In the genomic region with DNA sequence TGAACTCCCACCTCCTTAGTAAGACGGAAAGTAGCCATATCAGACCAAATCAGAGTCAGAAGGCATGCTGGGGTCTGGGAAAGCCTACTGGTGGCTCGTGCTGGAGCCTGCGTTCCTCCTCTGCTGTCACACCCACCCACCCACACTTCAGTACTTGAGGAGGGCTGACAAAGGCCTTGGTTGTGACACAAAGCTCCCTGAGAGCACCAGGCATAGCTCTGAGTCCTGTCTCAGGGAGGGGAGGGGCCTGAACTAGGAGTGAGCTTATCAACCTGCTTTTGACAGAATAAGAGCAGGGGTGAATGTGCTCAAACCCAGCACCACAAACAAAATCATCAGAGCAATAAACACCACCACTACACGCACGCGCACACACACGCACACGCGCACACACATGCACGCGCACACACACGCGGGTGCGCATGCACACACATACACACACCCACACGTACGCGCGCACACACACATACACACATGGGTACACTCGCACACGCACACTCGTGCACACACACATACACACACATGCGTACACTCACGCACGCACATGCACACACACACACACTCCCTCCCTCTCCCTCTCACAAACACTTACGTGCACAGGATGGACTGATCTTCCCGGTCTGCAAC, we compare ENCODE assay signal across 19 mouse cellular contexts. TPM values are rescaled to one million over a fixed set of nuclear protein-coding genes. Genes with fewer than 3 reads are reported as not detected.
A peak's percentile ranks its signal among the peaks of the same experiment; 100 is the strongest.
DNase-seq lines count a peak whose midpoint lies in the region; ATAC-seq and TF ChIP-seq lines count a peak whose summit lies in the region.
"Had no signal": no experiment of that assay in that cellular context is flagged by ENCODE, and none has a peak within 500 bp of the region (broad histone marks: within the 10 kb centered on the region; RNA-seq: fewer than 3 reads in every experiment).

No protein-coding gene starts in this region.

- 88% methylated on average over 26 of the region's 26 CpGs for WGBS in heart, embryonic 12.5 days
- 93% methylated on average over 26 of the region's 26 CpGs for WGBS in kidney, embryonic 16.5 days
- 95% methylated on average over 26 of the region's 26 CpGs for WGBS in intestine, embryonic 16.5 days

- no peak for DNase-seq in heart, adult 9 months (ENCODE audit: low spot score in 2 of 2)
- DNase-seq in kidney, postnatal 4 days: no peak
- DNase-seq in G1E (ENCODE audit: low spot score): no peak
- no peak for DNase-seq in layer of hippocampus, postnatal 25 days (ENCODE audit: extremely low spot score in 1 of 2, low spot score in 1 of 2)
- DNase-seq in layer of hippocampus, postnatal 14 days (ENCODE audit: low spot score in 2 of 2): no peak
- DNase-seq: cerebellum, adult 11 months; cerebellum, postnatal 25 days; kidney, adult 8-10 months; layer of hippocampus, postnatal 36 days; lung, postnatal 10 days; thymus, postnatal 25 days had no signal

- peaks cover 64% of the 10 kb centered on the region for H3K36me3 ChIP-seq in heart, embryonic 12.5 days
- H3K36me3 ChIP-seq in kidney, embryonic 16.5 days (ENCODE audit: insufficient read depth, low read length): peaks cover 49% of the 10 kb centered on the region
- H3K36me3 ChIP-seq in G1E (replicated peaks): peaks cover 99% of the 10 kb centered on the region
- H3K36me3 ChIP-seq in intestine, embryonic 16.5 days (ENCODE audit: control insufficient read depth, insufficient read depth, low read length): peaks cover 24% of the 10 kb centered on the region

- H3K4me3 ChIP-seq in heart, embryonic 12.5 days: no peak overlapping the region
- no peak overlapping the region for H3K4me3 ChIP-seq in kidney, embryonic 16.5 days (ENCODE audit: low read length)
- peak overlapping the region; percentile 20; the same call in 1 of the 2 replicates for H3K4me3 ChIP-seq in G1E (ENCODE audit: low read depth, low read length)
- no peak overlapping the region for H3K4me3 ChIP-seq in intestine, embryonic 16.5 days (ENCODE audit: low read length)
- H3K4me3 ChIP-seq: neural tube, embryonic 15.5 days had no signal

- peak overlapping the region; percentile 100 for H3K27ac ChIP-seq in heart, embryonic 12.5 days (ENCODE audit: poor library complexity, severe bottlenecking)
- peak overlapping the region; percentile 99; the same call in 1 of the 2 replicates for H3K27ac ChIP-seq in kidney, embryonic 16.5 days (ENCODE audit: low read length)
- peak overlapping the region; percentile 14 for H3K27ac ChIP-seq in intestine, embryonic 16.5 days (ENCODE audit: low read length)
- H3K27ac ChIP-seq: liver, embryonic 14.5 days; neural tube, embryonic 15.5 days had no signal

- no peaks in the 10 kb centered on the region for H3K9me3 ChIP-seq in heart, embryonic 12.5 days (replicated peaks)
- H3K9me3 ChIP-seq in kidney, embryonic 16.5 days (ENCODE audit: low read length): no peaks in the 10 kb centered on the region
- H3K9me3 ChIP-seq in G1E (replicated peaks): no peaks in the 10 kb centered on the region
- H3K9me3 ChIP-seq in intestine, embryonic 16.5 days (ENCODE audit: control insufficient read depth, low read length): no peaks in the 10 kb centered on the region
- H3K9me3 ChIP-seq: neural tube, embryonic 15.5 days had no signal

- TF ChIP-seq CTCF in G1E (IDR thresholded peaks at IDR 0.05; ENCODE audit: low read depth, low read length): no peak

- peak overlapping the region; percentile 9 for H3K9ac ChIP-seq in heart, embryonic 12.5 days
- no peak overlapping the region for H3K9ac ChIP-seq in kidney, embryonic 16.5 days (replicated peaks; ENCODE audit: low read length)
- no peak overlapping the region for H3K9ac ChIP-seq in intestine, embryonic 16.5 days (ENCODE audit: low read depth, low read length)
- H3K9ac ChIP-seq: liver, embryonic 14.5 days; neural tube, embryonic 15.5 days had no signal

- no peaks in the 10 kb centered on the region for H3K27me3 ChIP-seq in heart, embryonic 12.5 days (replicated peaks)
- no peaks in the 10 kb centered on the region for H3K27me3 ChIP-seq in kidney, embryonic 16.5 days (ENCODE audit: insufficient read depth, low read length)
- no peaks in the 10 kb centered on the region for H3K27me3 ChIP-seq in G1E (ENCODE audit: insufficient read depth, low read length)
- no peaks in the 10 kb centered on the region for H3K27me3 ChIP-seq in intestine, embryonic 16.5 days (replicated peaks; ENCODE audit: control insufficient read depth, insufficient read depth, low read length)
- H3K27me3 ChIP-seq: neural tube, embryonic 15.5 days had no signal

- H3K4me2 ChIP-seq in heart, embryonic 12.5 days: no peak overlapping the region
- H3K4me2 ChIP-seq in kidney, embryonic 16.5 days (replicated peaks; ENCODE audit: low read depth, low read length): no peak overlapping the region
- no peak overlapping the region for H3K4me2 ChIP-seq in intestine, embryonic 16.5 days (ENCODE audit: low read depth, low read length)
- H3K4me2 ChIP-seq: midbrain, embryonic 11.5 days; neural tube, embryonic 15.5 days had no signal

- H3K4me1 ChIP-seq in heart, embryonic 12.5 days (replicated peaks): peaks cover 86% of the 10 kb centered on the region
- H3K4me1 ChIP-seq in kidney, embryonic 16.5 days (ENCODE audit: insufficient read depth, low read length): peaks cover 49% of the 10 kb centered on the region
- H3K4me1 ChIP-seq in G1E (ENCODE audit: insufficient read depth, low read depth, low read length): peaks cover 38% of the 10 kb centered on the region
- H3K4me1 ChIP-seq in intestine, embryonic 16.5 days (ENCODE audit: control insufficient read depth, insufficient read depth, low read length): peaks cover 45% of the 10 kb centered on the region

- ATAC-seq in heart, embryonic 12.5 days (ENCODE audit: insufficient number of reproducible peaks, low FRiP score): no peak
- ATAC-seq in kidney, embryonic 16.5 days (ENCODE audit: low FRiP score, low TSS enrichment): no peak
- ATAC-seq in G1E (ENCODE audit: extremely low read depth, insufficient number of reproducible peaks, low FRiP score, poor library complexity, severe bottlenecking): no peak
- no peak for ATAC-seq in intestine, embryonic 16.5 days
- ATAC-seq: hindbrain, embryonic 16.5 days had no signal

RNA-seq across cellular contexts. Expression of gene Apol8, which starts 39.7 kb away (rescaled TPM):
- polyA plus RNA-seq in heart, embryonic 12.5 days (2016; fragmentation: Nextera tagmentation; extraction: Ambion mirVana): 0.65 and 0.74 TPM in 2 replicates
- 0.19 and 0.21 TPM in 2 replicates for polyA plus RNA-seq in kidney, embryonic 16.5 days (2015; fragmentation: Nextera tagmentation; extraction: Ambion mirVana)
- total RNA-seq in G1E (2014; fragmentation: Nextera tagmentation) (13.3 TPM in 1 of 2 replicates, not detected in the other), G1E (2017) (0.55 TPM in 1 of 2 replicates, not detected in the other)
- polyA plus RNA-seq in G1E (2012): not detected in 2 replicates
- 0.21 and 0.34 TPM in 2 replicates for polyA plus RNA-seq in intestine, embryonic 16.5 days (2015; fragmentation: Nextera tagmentation; extraction: Ambion mirVana)
- 1 to 10 TPM; 4.0 to 4.8 TPM for total RNA-seq in layer of hippocampus, postnatal 25 days (2021)
- total RNA-seq in layer of hippocampus, postnatal 14 days (2021): 1 to 10 TPM in 1 of 2 experiments, under 1 TPM in 1; 0.97 to 1.6 TPM
- polyA plus RNA-seq: limb, embryonic 11.5 days had no signal

RNA-seq across cellular contexts. Expression of gene Myh9, which starts 45.5 kb away (rescaled TPM):
- polyA plus RNA-seq in heart, embryonic 12.5 days (2016; fragmentation: Nextera tagmentation; extraction: Ambion mirVana): 41.9 and 42.0 TPM in 2 replicates
- 55.4 and 64.5 TPM in 2 replicates for polyA plus RNA-seq in kidney, embryonic 16.5 days (2015; fragmentation: Nextera tagmentation; extraction: Ambion mirVana)
- 151 and 171 TPM in 2 replicates for total RNA-seq in G1E (2014; fragmentation: Nextera tagmentation)
- total RNA-seq in G1E (2017): 94.4 and 132 TPM in 2 replicates
- polyA plus RNA-seq in G1E (2012): 197 and 198 TPM in 2 replicates
- polyA plus RNA-seq in intestine, embryonic 16.5 days (2015; fragmentation: Nextera tagmentation; extraction: Ambion mirVana): 39.1 and 43.8 TPM in 2 replicates
- total RNA-seq in layer of hippocampus, postnatal 25 days (2021): 10 to 100 TPM; 75.0 to 90.2 TPM
- 10 to 100 TPM; 80.9 to 86.7 TPM for total RNA-seq in layer of hippocampus, postnatal 14 days (2021)

Comparison
In these comparisons a context has a peak if more than half of its experiments do, and no peak if none do; other contexts are left out.
1. H3K27ac ChIP-seq: peak in every context shown above with its lines; median percentile 100 in heart, embryonic 12.5 days; 99 in kidney, embryonic 16.5 days; 14 in intestine, embryonic 16.5 days.